Mouse (Mus musculus) hindbrain, embryonic 12.5 days (tissue): ENCODE measurements around the gene D11Wsu47e. TPM values are rescaled to one million over a fixed set of nuclear protein-coding genes. Genes with fewer than 3 reads are reported as not detected.
A peak's percentile ranks its signal among the peaks of the same experiment; 100 is the strongest.

Experiments used
- ATAC-seq: fragments of 200-750 bp; cut with Nextera tagmentation; 2 replicates; pipeline ENCODE4 v1.8.0; 2017; ENCODE audit warnings: moderate TSS enrichment; ENCODE audit not compliant: low FRiP score
- H3K27ac ChIP-seq: fragments of 300-500 bp; sonication (generic); 2 replicates; pipeline ENCODE4 v1.5.1; 2016; ENCODE audit warnings: mild to moderate bottlenecking
- H3K27me3 ChIP-seq: fragments of 300-500 bp; sonication (generic); 2 replicates; pipeline ENCODE4 v1.6.1; 2016; ENCODE audit warnings: mild to moderate bottlenecking
- H3K36me3 ChIP-seq: fragments of 300-500 bp; sonication (generic); 2 replicates; pipeline ENCODE4 v1.6.1; 2016; ENCODE audit warnings: mild to moderate bottlenecking
- H3K4me1 ChIP-seq: fragments of 300-500 bp; sonication (generic); 2 replicates; pipeline ENCODE4 v1.6.1; 2016
- H3K4me2 ChIP-seq: fragments of 300-500 bp; sonication (generic); replicated peaks from 2 replicates; pipeline ENCODE4 v1.6.1; 2016; ENCODE audit warnings: mild to moderate bottlenecking
- H3K4me3 ChIP-seq: fragments of 300-500 bp; sonication (generic); 2 replicates; pipeline ENCODE4 v1.5.1; 2016; ENCODE audit warnings: mild to moderate bottlenecking
- H3K9ac ChIP-seq: fragments of 300-500 bp; sonication (generic); 2 replicates; pipeline ENCODE4 v1.6.1; 2016; ENCODE audit warnings: mild to moderate bottlenecking, moderate library complexity
- H3K9me3 ChIP-seq: fragments of 300-500 bp; sonication (generic); replicated peaks from 2 replicates; pipeline ENCODE4 v1.6.1; 2016; ENCODE audit warnings: mild to moderate bottlenecking
- WGBS: fragments of 180-500 bp; shearing (Covaris S2); methylation state at CpG from one replicate; pipeline ENCODE4 v1.1.7; 2016; 5-methylcytosine and 5-hydroxymethylcytosine counted together
- polyA plus RNA-seq: library from polyadenylated mRNA; unstranded; fragments of >200 nt; fragmentation: Nextera tagmentation; extraction: Ambion mirVana; gene quantifications from 2 replicates; pipeline ENCODE4 v1.2.1, GENCODE M21; 2016

D11Wsu47e gene
- polyA plus RNA-seq: 23.8 and 25.9 TPM in 2 replicates

DNA sequence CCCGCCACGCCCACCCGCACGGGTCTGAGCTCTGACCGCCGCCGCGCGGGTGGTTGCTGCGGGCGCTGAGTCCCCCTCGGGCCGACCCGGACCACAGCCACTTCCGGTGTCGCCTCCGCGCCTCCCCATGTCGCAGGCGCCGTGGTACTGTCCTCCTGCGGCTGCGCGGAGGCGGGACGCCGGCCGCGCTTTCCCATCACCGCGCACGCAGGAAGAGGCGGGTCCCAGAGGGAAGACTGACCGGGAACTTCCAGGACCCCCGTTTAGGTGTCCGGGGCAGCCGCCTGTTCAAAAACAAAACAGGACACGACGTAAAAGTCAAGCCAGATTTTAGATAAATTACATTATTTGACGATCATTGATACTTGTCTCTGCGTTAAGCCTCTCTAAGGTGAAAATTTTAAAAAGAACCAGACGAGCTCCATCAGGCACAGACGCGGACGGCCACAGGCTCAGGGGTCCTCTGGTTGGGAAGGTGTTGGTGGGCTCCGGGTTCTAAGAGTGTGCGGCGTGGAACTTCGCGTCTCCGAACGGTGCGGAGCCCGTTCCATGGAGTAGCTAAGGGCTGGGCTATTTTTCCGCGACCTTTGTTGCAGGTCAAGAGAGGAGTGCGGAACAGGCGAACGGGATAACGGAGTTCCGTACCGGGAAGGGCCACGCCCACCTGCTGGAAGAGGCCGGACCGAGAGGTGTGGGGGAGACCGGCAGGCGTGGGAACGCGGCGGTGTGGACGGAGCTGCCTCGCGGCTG is at the start of gene D11Wsu47e, which contains the start of gene Fam104a:
TSS of gene D11Wsu47e (plus strand) at position 456 of the 750 bp plus-strand sequence.
TSS of gene Fam104a (minus strand) at position 199 of the 750 bp plus-strand sequence.
- peaks cover 43% of the 10 kb centered on the region for H3K4me1 ChIP-seq
- peak within 1 kb of the TSS; percentile 97 for H3K27ac ChIP-seq
- ATAC-seq: peak; percentile 94
- peak within 1 kb of the TSS; percentile 87 for H3K9ac ChIP-seq
- peaks cover 15% of the 10 kb centered on the region for H3K36me3 ChIP-seq
- H3K4me2 ChIP-seq: peak within 1 kb of the TSS; percentile 91
- H3K9me3 ChIP-seq: no peaks in the 10 kb centered on the region
- no peaks in the 10 kb centered on the region for H3K27me3 ChIP-seq
- under 1% methylated on average over 73 of the region's 73 CpGs for WGBS
- H3K4me3 ChIP-seq: peak within 1 kb of the TSS; percentile 98

GRCm38 (mm10) chr11:113634699-113635121 is 49.5 kb upstream of the D11Wsu47e start:
- no peak for ATAC-seq
- no peaks in the 10 kb centered on the region for H3K27me3 ChIP-seq
- WGBS: 66% methylated on average over 10 of the region's 10 CpGs

GRCm38 (mm10) chr11:113638680-113639079 is 45.5 kb upstream of the D11Wsu47e start:
- Histone ChIP-seq H3K9ac (no peak overlapping the region), H3K4me1 (no peaks in the 10 kb centered on the region), H3K9me3 (no peaks in the 10 kb centered on the region; the same call in 1 of the 2 replicates), H3K27me3 (no peaks in the 10 kb centered on the region), H3K27ac (no peak overlapping the region), H3K36me3 (no peaks in the 10 kb centered on the region), H3K4me3 (no peak overlapping the region), H3K4me2 (no peak overlapping the region)
- ATAC-seq: no peak
- 95% methylated on average over 12 of the region's 12 CpGs for WGBS

More at GRCm38 (mm10) chr11:113634699-113635121, 49.5 kb upstream of the D11Wsu47e start:
- H3K4me2 ChIP-seq: no peak overlapping the region
- H3K36me3 ChIP-seq: no peaks in the 10 kb centered on the region
- no peaks in the 10 kb centered on the region; the same call in 1 of the 2 replicates for H3K9me3 ChIP-seq
- H3K9ac ChIP-seq: no peak overlapping the region
- no peak overlapping the region for H3K4me3 ChIP-seq
- no peaks in the 10 kb centered on the region for H3K4me1 ChIP-seq
- no peak overlapping the region for H3K27ac ChIP-seq

GRCm38 (mm10) chr11:113645181-113645580 is 39.0 kb upstream of the D11Wsu47e start:
- Histone ChIP-seq H3K27me3 (no peaks in the 10 kb centered on the region), H3K9ac (no peak overlapping the region), H3K9me3 (no peaks in the 10 kb centered on the region), H3K4me2 (no peak overlapping the region), H3K4me3 (no peak overlapping the region), H3K36me3 (peaks cover 3% of the 10 kb centered on the region; the same call in 1 of the 2 replicates), H3K27ac (no peak overlapping the region), H3K4me1 (peaks cover 12% of the 10 kb centered on the region)
- ATAC-seq: no peak
- WGBS: 90% methylated on average over 3 of the region's 3 CpGs

DNA sequence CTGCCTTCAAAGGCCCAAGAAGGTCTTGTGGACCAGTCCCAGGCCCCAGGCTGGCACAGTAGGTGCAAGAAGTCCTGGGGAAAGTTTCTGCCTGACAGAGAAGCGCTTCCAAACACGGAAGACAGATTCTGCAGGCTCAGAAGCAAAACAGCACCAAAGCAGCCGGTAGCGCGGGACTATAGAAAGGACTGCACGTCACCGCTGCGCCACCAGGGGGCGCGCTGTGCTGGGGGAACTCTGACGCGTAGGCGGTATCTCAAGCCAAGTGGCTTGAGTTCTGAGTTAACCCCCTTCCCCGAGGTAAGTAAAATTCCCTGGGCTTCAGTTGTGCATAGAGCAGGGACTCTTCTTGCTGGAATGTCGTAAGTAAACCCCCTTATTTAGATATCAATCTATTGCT is 36.1 kb upstream of the D11Wsu47e start:
- Histone ChIP-seq H3K9me3 (no peaks in the 10 kb centered on the region), H3K4me3 (no peak overlapping the region), H3K36me3 (peaks cover 18% of the 10 kb centered on the region), H3K9ac (peak overlapping the region; percentile 18; the same call in 1 of the 2 replicates), H3K27me3 (no peaks in the 10 kb centered on the region), H3K4me1 (peaks cover 28% of the 10 kb centered on the region), H3K4me2 (peak overlapping the region; percentile 65; the same call in 1 of the 2 replicates), H3K27ac (no peak overlapping the region)
- 2% methylated on average over 15 of the region's 15 CpGs for WGBS
- no peak for ATAC-seq

DNA sequence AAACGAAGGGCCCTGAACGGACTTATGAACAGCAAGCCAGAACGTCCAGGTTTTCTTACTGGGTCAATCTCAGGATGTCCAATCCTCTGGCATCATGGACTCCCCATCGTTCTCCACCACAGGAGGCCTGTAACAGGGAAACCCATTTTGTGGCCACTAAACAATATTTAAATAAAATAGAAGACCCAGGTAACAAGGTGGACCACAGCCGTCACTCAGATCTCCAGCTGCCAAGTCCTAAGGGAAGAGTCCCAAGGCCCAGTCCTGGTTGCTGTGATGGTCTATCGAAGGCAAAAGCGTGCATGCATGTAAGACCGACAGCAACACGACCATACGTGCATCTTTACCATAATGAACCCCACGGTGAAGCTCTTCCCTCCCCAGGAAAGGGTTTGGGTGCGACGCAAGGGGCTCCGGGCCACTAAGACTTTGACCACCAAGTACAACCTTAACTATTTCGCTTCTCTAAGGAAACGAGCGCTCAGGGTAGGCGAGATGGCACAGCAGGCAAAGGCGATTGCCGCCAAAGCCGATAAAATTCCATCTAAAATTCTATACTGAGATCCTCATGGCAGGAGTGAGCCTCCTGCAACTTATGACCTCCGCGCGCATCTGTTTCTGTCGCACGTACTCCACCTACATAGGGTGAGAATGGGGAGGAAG is 35.4 kb upstream of the D11Wsu47e start, which contains the start of gene Cog1:
TSS of gene Cog1 (plus strand) at position 480 of the 663 bp plus-strand sequence.
- 40% methylated on average over 26 of the region's 26 CpGs for WGBS
- ATAC-seq: no peak
- peaks cover 28% of the 10 kb centered on the region for H3K4me1 ChIP-seq
- peak within 1 kb of the TSS; percentile 65 for H3K4me2 ChIP-seq
- H3K9me3 ChIP-seq: no peaks in the 10 kb centered on the region
- H3K27ac ChIP-seq: peak within 1 kb of the TSS; percentile 95
- peaks cover 25% of the 10 kb centered on the region for H3K36me3 ChIP-seq
- H3K9ac ChIP-seq: peak within 1 kb of the TSS; percentile 89
- no peaks in the 10 kb centered on the region for H3K27me3 ChIP-seq
- H3K4me3 ChIP-seq: peak within 1 kb of the TSS; percentile 95

- H3K36me3 ChIP-seq: peaks cover 33% of the 10 kb centered on the region
- ATAC-seq: peak; percentile 86
- no peaks in the 10 kb centered on the region for H3K27me3 ChIP-seq
- peak within 1 kb of the TSS; percentile 65 for H3K4me2 ChIP-seq
- H3K27ac ChIP-seq: peak within 1 kb of the TSS; percentile 95
- under 1% methylated on average over 87 of the region's 91 CpGs for WGBS
- peak within 1 kb of the TSS; percentile 95 for H3K4me3 ChIP-seq
- no peaks in the 10 kb centered on the region for H3K9me3 ChIP-seq
- peaks cover 28% of the 10 kb centered on the region for H3K4me1 ChIP-seq
- H3K9ac ChIP-seq: peak within 1 kb of the TSS; percentile 89
Observed at GRCm38 (mm10) chr11:113649353-113650210, 34.6 kb upstream of the D11Wsu47e start, which contains the start of gene Slc39a11. TSS of gene Slc39a11 (minus strand) at chr11:113650079.

DNA sequence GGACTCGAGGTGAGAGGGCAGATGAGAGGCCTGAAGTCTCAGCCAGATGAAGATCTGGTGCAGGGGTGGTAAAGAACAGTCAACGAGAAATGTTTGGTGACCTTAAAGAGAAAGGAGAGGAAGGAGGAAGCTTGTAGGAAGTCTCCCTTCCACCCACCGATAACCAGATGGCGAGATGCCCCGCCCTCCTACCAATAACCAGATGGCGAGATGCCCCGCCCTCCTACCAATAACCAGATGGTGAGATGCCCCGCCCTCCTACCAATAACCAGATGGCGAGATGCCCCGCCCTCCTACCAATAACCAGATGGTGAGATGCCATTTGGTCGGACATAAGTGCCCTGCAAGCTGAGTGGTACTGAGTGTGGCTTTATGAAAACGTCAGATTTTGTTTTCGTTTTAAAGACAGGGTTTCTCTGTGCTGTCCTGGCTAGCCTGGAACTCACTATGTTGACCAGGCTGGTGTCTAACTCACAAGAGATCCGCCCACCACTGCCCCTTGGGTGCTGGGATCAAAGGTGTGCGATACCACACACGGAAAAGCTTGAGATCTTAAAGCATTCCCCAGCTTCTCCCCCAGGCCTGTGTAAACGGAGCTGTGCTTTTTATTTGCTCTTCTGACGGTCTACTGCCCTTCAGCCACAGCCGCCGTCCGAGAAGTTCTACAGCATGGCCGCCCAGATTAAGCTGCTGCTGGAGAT is 32.9 kb upstream of the D11Wsu47e start:
- Histone ChIP-seq H3K4me2 (peak overlapping the region; percentile 65), H3K36me3 (peaks cover 48% of the 10 kb centered on the region), H3K27ac (peak overlapping the region; percentile 95), H3K4me3 (0 out of 2 replicates have a peak overlapping the region, but pooled peaks have one; percentile 4), H3K9me3 (no peaks in the 10 kb centered on the region), H3K9ac (no peak overlapping the region), H3K4me1 (peaks cover 28% of the 10 kb centered on the region), H3K27me3 (no peaks in the 10 kb centered on the region)
- ATAC-seq: peak; percentile 11; the same call in 1 of the 2 replicates
- WGBS: 63% methylated on average over 22 of the region's 22 CpGs

DNA sequence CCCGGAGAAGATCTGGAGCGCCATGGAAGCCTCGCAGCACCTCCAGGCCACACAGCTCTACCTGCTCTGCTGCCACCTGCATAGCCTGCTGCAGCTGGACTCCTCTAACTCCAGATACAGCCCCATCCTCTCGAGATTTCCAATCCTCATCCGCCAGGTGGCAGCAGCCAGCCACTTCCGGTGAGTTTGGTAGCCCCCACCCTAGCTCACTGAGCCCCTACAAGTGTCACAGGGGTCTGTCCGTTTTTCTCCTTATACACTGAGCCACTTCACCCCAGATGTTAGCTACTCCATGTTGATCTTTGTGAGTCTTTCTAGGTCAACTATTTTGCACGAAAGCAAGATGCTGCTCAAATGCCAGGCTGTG is 32.3 kb upstream of the D11Wsu47e start:
- 44% methylated on average over 8 of the region's 8 CpGs for WGBS
- Histone ChIP-seq H3K36me3 (peaks cover 53% of the 10 kb centered on the region), H3K4me1 (peaks cover 30% of the 10 kb centered on the region), H3K27ac (peak overlapping the region; percentile 67), H3K9ac (no peak overlapping the region), H3K4me3 (no peak overlapping the region), H3K9me3 (no peaks in the 10 kb centered on the region), H3K27me3 (no peaks in the 10 kb centered on the region), H3K4me2 (no peak overlapping the region)
- ATAC-seq: no peak

DNA sequence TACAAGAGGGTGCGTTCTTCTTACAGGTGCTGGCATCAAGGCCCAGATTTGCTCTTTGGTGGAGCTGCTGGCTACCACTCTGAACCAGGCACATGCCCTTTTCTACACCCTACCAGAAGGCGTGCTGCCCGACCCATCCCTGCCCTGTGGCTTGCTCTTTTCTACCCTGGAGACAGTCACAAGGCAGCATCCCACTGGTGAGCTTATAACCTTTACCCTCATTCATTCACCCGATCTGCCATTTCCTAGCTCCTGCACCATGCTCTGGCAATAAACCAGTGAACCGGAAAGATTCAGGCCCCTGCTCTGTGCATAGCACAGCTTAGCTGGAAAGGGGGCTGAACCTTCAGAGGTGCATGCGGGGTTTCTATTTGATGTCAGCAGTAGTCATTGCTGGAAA is 31.7 kb upstream of the D11Wsu47e start:
- 94% methylated on average over 6 of the region's 6 CpGs for WGBS
- peaks cover 59% of the 10 kb centered on the region for H3K36me3 ChIP-seq
- H3K9ac ChIP-seq: no peak overlapping the region
- H3K27me3 ChIP-seq: no peaks in the 10 kb centered on the region
- no peak overlapping the region for H3K27ac ChIP-seq
- H3K4me2 ChIP-seq: no peak overlapping the region
- H3K4me3 ChIP-seq: no peak overlapping the region
- peaks cover 33% of the 10 kb centered on the region for H3K4me1 ChIP-seq
- ATAC-seq: no peak
- H3K9me3 ChIP-seq: no peaks in the 10 kb centered on the region

- Histone ChIP-seq H3K36me3 (peaks cover 74% of the 10 kb centered on the region), H3K4me3 (no peak overlapping the region), H3K27ac (no peak overlapping the region), H3K4me1 (peaks cover 22% of the 10 kb centered on the region), H3K4me2 (no peak overlapping the region), H3K27me3 (no peaks in the 10 kb centered on the region), H3K9ac (no peak overlapping the region), H3K9me3 (no peaks in the 10 kb centered on the region)
- 91% methylated on average over 15 of the region's 15 CpGs for WGBS
- no peak for ATAC-seq
Observed at GRCm38 (mm10) chr11:113654105-113654504, 30.1 kb upstream of the D11Wsu47e start.
